Mouse (Mus musculus): ENCODE measurements around the gene Tmem106c.

Tmem106c gene

DNA sequence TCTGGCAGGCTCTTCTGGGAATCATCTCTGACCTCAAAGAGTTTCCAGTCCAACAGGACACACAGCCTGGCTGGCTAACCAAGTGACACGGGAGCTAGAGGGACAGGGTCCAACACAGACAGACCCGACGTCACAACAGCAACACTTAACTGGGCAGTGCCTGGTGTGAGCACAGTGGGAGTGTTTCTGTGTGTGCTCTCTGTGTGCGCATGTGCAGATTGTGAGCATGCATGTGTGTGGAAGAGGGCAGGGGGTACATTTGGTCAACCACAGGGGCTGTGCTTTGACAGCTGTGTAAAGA lies 11.2 kb upstream of the Tmem106c start:
- no peak for DNase-seq (ENCODE audit: low spot score)

DNA sequence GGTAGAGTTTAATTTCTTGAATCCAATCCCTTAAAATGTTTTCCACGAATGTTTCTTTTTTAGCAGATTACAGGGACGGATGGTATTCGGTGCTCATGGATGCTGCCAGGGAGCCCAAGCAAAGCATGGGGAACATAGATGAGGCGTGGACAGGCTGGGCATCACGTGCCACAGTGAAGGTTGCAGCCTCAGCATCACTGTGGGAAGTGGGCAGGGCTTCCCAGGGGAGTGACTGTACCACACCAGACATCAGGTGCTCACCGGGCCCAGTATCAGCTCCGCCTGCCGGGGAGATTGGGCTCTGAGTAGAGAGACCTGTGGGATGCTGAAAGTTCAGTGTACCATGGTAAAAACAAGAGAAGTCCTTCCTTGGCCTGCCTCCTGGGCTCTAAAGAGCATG lies 9.3 kb upstream of the Tmem106c start:
- no peak for DNase-seq (ENCODE audit: low spot score)

DNA sequence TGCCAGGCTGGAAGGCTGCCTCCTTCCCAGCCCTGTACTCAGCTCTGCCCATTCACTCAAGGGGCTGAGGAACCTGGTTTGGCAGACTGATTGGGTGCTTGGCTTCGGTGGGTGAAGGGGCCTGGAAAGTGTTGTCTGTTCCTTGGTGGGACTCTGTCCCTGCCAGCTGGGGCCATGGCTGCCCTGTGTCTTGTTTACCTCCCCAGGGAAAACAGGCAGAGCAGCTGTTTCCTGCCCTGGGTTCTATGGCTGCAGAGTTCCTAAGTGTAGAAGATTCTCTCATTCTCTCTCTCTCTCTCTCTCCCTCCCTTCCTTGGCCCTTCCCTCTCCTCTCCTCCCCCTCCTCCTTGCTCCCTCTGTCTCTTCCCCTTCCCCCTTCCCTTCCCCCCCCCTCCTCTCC lies 8.7 kb upstream of the Tmem106c start:
- DNase-seq (ENCODE audit: low spot score): no peak

DNA sequence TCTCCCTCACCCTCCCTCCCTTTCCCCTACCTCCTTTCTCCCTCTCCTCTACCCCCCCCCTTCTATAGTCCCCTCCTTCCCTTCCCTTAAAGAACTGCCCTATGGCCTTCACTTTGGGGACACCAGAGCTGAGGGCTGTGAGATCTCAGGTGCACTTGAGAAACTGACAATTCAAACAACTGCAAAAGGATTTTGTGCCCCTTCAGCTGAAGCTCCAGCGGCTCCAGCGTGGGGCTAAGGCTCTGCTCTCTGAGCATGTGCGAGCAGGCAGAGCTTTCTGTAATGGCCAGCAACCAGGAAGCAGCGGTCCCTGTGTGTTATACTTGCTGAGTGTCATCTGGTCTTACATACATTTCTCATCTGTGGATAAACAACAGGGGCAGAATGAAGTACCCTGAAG lies 8.3 kb upstream of the Tmem106c start:
- no peak for DNase-seq (ENCODE audit: low spot score)

DNA sequence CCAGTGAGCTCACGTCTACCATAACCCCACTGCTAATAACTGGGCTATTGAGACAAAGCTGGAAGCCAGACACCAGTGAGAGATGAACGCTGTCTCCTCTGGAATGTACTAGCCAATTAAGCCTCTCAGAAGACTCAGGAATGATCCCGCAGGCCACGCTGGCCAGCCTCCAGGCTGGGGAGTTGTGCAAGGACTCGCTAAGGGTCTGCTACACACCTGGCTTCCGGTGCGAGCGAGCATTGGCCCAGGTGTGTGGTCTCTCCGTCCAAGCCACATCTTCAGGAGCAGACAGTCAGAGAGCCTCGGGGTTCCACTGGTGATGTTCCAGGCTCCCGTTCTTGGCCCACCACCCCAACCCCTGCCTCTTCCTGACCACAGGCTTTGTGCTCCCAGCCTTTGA lies 7.6 kb upstream of the Tmem106c start:
- DNase-seq (ENCODE audit: low spot score): no peak

DNA sequence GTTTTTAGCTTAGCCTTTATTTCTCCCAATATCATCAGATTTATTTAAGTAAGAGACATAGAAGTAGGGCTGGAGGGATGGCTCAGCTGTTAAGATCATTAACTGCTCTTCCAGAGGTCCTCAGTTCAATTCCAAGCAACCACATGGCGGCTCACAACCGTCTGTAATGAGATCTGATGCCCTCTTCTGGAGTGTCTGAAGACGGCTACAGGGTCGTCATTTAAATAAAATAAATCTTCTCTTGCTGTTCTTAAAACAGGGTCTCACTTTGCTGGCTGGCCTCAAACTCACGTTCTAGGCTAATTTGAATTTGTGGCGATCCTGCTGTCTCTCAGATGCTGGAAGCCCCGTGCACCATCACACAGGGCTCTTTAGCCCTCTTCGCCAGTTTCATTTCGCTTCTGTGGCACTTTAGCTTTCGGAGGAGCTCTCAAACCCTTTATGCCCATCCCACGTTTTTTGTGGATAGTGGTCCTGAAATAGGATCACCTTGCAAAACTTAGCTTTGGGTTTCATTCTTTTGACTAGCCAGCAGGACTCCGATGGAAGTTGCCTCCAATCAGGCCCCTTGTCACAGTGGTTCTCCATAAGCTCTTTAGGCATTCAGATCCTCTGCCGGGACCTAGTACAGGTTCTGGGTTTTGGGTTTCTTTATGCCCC lies 541 bp upstream of the Tmem106c start:
- no peak for DNase-seq (ENCODE audit: low spot score)

DNA sequence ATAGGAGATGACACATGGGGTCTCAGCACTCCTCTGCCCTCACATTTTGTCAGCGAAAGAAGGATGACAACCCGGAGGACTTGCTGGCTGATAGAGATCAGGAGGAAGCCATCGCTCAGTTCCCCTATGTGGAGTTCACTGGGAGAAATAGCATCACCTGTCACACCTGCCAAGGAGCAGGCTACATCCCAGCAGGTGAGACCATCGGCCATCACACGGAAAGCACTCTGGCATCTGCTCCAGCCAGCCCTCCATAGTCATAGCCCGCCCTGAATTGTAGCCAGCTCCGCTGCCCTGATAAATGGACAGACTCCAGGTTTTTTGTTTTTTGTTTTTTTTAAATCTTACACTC lies 812 bp downstream of the Tmem106c start:
- DNase-seq (ENCODE audit: low spot score): no peak

DNA sequence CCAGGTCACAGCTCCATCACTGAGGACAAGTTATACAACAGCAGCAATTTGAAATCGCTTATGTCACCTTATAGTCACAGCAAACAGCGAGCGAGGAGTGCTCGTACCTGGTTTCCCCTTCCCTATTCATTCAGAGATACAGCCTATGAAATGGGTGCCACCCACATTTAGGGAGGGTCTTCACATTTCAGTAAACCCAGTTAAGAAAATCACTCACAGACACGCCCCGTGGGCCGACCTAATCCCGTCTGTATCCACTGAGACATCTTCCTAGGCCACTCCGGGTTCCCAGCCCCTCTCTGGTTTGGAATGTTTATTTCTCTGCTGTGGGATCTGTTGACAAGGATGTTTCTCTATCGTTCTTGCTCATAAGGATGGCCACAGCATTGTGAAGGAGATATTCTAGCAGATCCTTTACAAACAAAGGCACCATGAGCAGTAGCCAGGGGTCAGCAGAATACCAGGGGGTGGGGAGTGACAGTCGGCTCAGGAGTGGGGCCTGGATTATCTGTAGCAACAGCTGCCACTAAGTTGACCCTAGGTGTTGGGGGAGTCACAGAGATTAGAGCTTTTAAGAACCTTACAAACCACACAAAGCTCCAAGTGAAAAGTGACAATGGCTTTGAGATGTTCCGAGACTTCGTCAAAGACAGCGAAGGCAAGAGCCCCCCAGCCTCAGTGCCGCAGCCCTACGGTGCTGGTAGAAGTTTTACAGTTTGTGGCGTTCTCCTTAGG lies 1.5 kb downstream of the Tmem106c start:
- no peak for DNase-seq (ENCODE audit: low spot score)

DNA sequence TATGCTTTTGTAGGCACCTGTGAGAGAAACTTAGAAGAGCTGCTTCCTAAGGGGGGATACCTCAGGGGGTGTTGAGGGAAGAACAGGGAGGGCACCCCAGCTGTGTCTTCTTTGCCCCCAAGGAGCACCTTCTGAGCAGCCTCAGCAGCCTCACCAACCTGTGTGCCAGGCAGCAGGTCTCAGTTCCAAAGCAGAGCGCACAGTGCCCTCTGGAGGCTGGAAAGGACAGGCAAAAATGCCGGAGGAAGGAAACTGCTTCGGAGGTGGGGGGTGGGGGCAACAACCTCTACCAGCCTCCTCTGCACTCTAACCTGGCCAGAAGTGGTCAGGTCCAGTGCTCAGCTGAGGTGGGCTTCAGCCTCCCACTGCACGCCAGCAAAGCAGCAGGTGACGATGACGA lies 6.3 kb downstream of the Tmem106c start:
- no peak for DNase-seq (ENCODE audit: low spot score)

DNA sequence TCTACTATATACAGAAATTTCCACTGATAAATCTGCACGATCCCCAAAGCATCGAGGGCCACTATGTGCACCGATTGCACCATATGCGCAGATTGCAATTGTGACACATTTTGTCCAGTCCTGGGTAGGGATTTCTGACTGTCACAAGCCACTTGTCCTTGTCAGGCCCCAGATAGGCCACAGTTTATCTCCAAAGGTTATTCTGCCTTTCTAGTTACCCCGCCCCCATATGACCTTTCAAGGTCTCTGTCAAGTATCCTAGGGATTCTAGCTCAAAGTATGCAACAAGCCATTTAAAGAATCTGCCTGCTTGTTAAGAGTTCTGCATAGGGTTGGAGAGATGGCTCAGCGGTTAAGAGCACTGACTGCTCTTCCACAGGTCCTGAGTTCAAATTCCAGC lies 8.6 kb downstream of the Tmem106c start:
- DNase-seq (ENCODE audit: low spot score): no peak

DNA sequence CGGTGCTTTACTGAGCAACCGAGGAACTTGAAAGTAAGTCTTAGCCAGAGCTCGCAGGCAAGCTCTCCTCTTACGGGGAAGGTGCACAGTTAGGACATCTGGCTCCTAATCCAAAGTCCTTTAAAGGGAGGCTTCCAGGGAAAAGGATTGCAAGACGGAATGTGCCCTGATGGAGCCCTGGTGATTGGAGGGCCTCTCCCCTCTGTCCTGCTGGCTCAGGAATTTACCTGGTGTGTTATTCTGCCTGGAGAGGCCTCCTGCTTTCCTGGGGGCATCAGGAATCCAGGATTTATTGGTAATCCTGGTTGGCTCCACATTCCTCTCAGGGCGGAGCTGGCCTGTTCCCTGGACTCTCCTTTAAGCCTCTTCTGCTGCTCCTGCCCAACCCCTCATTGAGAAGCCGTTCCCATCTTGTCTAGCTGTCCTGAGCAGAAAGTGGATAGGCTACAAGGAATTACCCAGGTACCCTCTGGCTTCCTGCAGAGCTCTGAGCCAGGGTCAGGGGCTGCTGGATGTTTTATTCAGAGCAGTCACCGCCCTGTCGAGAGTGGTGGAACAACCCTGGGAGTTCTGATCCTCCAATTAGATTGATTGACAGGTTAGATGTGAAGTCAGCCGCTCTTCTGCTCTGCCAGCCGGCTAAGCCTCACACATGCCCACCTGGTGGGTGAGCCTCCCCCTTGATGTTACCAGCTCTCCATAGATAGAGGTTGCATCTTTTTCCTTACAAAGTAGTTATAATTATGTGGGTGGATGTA lies 9.4 kb downstream of the Tmem106c start:
- no peak for DNase-seq (ENCODE audit: low spot score)

DNA sequence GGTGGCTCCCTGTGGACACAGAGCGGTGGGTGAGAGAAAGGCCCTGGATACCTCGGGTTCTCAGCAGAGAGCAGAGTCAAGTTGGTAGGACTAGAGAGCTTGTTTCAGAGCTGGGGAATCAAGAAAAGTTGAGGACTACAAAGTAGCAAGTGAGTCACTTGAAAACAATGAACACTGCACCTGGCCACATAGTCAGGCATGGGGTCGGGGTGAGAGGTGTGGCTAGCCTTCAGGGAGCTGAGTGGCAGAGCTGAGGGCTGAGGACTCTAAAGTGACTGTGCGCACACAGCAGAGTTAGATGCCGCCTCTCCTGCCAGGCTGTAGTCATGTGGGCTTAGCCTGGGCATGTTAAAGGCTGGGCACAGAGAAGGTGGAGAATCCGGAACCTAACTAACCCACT lies 17.6 kb downstream of the Tmem106c start:
- no peak for DNase-seq (ENCODE audit: low spot score)

DNA sequence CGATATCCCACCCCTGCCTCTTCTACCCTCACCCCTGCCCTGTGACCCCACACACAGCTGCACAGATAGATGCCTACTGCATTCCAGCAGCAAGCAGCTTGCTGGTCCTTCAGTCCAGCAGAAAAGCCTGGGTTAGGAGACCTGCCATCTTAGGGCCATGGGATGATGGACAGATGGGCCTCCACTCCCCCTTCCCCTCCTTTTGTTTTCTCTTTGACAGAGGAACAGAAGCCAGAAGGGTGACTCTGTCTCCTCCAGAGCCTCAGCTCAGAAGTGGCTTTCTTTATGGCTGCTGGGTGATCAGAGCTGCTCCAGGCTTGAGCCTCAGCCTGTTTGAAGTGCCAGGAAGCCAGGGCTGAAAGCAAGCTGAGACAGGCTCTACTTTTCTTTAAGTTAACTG lies 25.5 kb downstream of the Tmem106c start:
- no peak for DNase-seq (ENCODE audit: low spot score)

DNA sequence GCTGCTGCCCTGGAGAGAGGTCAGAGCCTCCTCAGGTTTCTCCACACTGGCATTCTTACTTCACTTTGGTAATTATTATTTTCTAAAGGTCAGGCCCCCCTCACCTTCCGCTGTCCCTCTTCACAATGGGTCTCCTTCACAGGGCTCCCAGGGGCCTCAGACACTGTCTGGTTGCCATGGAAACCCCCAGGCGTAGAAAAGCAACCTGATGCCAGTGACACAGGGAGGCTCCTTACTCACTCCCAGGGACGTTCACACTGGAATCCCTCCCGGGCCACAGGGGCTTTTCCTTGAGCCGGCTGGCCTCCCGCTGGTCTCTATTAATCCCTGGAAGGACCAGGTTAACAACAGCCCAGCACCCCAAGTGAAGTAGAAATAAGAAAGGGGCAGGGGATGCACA lies 26.1 kb downstream of the Tmem106c start:
- no peak for DNase-seq (ENCODE audit: low spot score)

DNA sequence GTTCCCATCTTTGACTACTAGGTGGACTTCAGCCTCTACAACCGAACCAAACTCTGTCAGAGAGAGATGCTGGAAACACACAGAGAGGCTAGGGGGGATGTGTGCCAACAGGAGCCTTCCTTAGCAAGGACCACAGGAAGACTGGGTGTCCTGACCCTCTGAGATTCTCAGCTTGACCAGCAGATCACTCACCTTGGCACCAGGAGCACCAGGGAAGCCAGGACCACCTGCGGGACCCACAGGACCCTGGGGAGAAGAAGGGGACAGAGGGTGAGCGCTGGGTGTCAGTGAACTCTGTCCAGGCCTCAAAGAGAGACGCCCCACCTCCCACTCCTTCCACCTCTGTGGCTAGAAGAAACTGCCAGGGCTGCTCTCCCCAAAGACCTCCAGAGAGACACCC lies 26.7 kb downstream of the Tmem106c start:
- no peak for DNase-seq (ENCODE audit: low spot score)

DNA sequence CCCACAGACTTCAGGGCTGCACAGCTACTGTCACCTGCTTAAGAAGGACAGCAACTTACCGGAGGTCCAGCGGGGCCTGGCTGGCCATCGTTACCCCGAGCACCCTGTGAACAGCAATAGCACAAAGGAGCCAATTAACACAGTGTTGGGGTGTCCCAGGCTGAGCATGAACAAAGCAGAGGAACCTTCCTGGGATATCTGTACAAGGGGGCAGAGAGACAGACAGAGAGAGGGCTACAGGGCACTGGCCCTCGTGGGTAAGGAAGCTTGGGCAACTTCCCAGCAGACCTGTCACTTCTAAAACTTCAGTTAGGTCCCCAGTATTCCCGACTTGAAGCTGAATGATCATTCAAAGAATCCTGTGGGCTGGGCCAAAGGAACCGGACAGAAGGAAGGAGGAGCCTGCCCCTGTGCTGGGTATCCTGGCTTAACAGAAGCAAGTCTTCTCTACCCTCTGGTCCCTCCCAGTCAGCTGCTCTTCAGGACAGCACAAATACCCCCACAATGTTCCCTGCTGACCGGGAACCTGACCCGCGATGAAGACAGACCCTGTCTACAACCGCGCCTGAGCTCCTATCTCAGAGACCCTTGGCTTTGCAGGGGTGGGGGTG lies 27.4 kb downstream of the Tmem106c start:
- DNase-seq (ENCODE audit: low spot score): no peak

DNA sequence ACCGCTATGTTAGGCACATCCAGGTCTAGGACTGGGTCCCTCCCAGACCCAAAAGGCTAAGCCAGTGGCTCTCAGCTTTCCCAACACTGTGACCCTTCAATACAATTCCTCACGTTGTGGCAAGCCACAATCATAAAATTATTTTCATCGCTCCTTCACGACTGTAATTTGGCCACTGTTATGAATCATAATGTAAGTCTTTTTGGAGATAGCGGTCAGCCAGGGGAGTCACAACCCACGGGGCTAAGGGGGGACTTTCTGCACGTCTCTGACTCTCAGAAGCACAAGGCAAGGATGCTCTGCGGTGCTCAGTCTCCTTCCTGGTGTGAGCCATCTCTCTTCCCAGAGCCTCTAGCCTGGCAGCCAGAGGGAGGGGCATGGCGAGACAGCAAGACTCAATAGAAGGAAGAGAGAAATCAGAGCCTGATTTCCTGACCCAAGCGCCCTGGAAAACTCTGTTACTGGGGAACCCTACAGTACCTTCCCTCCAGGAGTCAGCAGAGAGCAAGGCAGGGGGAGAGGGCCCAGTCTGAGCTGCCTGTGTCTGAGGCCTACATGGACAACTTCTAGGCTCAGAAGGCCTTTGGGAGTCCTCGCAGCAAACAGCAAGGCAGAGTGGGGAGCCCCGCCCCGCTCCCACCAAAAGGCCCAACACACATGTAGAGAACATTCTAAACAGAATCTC lies 28.2 kb downstream of the Tmem106c start:
- no peak for DNase-seq (ENCODE audit: low spot score)

DNA sequence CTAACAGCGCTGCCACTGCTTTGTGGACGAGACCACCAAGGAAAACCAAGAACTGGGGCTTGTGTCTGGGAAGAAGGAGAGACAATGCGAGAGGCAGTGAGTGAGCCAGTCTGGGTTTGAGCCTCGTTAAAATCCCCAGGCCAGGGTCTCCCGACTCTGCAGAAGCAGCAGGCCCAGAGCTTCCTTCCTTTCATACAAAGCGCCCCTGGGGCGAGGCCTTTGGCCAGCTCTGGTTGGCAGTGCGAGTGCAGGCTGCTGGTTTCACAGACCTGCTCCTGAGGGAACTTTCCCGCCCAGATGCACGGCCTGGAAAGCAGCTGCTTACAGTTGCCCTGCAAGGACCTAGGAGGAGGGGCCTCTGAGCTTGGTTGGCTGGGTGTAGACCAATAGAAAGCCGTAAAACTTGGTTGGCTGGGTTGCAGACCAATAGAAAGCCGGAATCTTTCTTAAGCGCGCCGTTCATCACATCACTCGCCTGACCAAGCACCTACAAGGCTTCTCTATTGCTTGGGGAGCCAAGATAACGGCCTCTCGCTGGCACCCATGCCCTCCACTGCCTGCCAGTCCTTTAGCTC lies 28.8 kb downstream of the Tmem106c start:
- peak; percentile 58 for DNase-seq (ENCODE audit: low spot score)

DNA sequence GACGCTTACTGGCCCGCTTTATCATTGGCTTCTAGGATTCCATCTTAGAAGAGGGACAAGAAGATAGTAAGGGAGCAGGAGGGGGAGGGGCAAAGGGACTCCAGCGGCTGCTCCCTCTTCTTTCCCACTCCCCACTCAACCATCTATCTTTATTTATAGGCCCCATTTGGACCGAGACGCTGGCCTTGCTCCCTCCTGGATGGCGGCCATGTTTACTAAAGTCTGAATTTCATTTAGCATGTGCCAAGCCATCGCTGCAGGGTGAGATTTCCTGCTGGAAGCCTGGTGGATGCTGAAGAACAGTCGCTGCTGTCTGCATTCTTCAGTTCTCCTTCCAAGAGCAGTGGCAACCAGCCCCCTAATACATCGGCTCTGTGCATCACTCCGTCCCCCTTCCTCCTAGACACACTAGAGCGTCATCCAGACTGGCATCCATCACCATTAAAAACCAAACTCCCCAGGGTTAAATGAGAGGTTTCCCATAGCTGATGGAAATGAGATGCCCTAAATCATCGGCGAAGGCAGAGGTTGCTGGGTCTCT lies 32.8 kb downstream of the Tmem106c start:
- DNase-seq (ENCODE audit: low spot score): no peak

DNA sequence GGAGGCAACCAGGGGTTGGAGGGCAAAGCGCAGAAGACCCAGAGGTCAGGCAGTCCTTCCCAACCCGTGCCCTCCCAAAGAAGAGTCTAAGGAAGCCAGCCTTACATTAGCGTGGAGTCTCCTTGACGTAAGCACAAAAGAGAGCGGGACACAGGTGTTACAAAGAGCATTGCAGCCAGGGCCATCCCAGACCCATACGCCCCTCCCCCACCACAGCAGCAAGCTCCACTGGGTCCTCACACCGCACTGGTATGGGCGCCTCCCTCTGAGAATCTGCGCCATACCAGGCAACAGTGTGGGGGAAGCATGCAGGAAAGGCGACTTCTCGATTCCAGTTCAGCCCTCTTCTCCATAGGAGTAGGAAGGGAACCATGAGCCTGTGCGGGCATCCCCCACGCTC lies 35.5 kb downstream of the Tmem106c start:
- no peak for DNase-seq (ENCODE audit: low spot score)

DNA sequence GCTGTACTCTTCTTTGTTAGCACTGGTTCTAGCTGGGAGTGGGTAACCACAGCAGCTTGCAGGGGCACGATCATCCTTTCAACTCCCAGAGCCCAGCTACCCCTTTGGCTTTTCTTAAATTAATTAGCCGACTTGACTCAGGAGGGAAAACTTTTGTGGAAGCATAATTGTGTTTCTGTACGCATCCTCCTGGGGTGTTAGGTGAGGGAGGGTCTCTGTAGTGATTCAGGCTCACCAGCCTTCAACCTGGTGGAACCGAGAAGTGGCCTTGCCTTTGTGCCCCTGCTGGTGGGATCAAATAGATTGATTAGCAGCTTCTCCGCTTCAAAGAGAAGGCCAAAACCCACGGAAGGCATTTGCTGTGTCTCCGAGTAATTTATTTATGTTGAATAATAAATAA lies 36.0 kb downstream of the Tmem106c start:
- DNase-seq (ENCODE audit: low spot score): no peak

Measured in ovary, postnatal 10 days (tissue).